Mouse (Mus musculus) T-helper 17 cell (primary cell): ENCODE measurements around the gene Rab26.

Source experiments
- in situ Hi-C, 2 experiments: fragments of 300-600 bp; cut with MboI, MseI; formaldehyde crosslinking; loops; 1 replicate in 1 of 2; 2 replicates in 1 of 2; pipeline ENCODE4 v1.15.1; 2025; ENCODE audit warnings: high pct_unique_total_duplicates in 2 of 2

The Rab26 gene

DNA sequence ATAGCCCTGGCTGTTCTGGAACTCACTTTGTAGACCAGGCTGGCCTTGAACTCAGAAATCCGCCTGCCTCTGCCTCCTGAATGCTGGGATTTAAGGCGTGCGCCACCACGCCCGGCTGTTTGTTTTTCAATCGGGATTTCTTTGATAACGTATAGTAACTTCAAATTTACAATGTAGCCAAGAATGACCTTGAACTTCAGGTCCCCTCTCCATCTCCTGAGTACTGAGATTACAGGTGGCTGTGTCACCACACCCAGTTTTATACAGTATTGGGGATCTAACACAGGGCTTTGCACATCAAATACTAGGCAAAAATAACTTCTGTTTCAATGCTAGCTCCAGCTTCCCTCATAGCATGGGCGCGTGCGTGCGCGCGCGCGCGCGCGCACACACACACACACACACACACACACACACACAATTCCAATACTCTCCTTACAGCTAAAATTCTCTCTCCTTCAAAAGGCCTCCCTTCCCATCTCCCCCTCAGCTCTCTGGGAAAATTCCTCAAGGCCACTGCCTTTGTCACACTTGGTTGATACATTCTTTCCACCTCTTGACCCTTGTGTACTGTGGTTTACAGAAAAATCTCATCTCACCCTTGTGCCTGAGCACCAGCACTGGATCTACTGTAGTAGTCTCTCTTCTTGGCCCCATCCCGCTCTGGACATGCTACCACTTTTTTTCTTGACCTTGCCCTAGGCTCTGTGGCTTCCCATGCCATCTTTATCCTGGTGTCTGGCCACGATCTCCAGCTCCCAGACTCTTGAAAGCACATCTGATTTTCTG lies 52.8 kb downstream of the Rab26 start:
- in situ Hi-C loops: loop anchor here in 1 of 2 experiments (5.0 kb wide), 1 partner anchor 41 kb away; no protein-coding TSS in a partner anchor

DNA sequence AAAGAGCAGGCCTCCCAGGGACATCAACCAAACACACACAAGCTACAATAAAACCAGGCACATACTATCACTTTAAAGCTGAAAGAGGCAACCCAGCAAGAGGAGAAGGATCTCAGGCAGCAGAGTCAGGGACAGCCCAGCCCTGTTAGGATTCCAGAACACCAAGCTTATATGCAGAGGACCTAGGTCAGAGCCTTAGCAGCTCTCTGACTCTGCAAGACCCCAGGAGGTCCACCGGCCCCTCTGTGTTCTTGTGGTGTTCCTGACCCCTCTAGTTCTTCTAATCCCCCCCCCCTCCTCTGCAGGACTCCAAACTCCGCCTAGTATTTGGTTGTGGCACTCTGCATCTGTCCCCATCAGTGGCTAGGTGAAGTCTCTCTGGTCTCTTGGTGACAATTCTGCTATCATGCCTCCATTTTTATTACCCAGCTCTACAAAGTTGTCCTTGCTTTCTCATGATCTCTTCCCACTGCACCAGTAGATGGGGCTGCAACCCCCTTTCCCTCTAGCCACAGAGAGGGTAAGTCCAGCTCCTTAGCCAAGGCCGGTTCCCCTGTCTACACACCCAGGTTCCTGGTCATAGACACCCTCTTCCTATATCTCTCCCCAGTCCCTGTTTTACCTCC lies 53.7 kb downstream of the Rab26 start:
- in situ Hi-C loops: loop anchor here in 1 of 2 experiments (5.0 kb wide), 1 partner anchor 42 kb away; no protein-coding TSS in a partner anchor

DNA sequence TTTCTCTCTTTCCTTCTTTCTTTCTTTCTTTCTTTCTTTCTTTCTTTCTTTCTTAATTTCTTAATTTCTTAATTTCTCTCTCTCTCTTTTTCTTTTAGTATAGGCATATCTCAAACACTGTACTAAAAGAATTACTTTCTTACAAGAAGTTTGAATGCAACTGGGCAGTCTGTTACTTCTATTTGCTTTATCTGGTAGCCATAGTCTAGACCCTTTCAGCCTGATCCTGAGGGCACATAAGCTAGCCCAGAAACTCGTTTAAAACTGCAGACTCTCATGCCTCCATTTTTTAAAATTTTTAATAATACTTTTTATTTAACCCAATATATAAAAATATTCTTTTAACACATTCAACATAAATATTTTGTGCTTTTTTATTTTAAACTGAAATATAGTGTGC lies 54.6 kb downstream of the Rab26 start:
- in situ Hi-C loops: no loop called here

DNA sequence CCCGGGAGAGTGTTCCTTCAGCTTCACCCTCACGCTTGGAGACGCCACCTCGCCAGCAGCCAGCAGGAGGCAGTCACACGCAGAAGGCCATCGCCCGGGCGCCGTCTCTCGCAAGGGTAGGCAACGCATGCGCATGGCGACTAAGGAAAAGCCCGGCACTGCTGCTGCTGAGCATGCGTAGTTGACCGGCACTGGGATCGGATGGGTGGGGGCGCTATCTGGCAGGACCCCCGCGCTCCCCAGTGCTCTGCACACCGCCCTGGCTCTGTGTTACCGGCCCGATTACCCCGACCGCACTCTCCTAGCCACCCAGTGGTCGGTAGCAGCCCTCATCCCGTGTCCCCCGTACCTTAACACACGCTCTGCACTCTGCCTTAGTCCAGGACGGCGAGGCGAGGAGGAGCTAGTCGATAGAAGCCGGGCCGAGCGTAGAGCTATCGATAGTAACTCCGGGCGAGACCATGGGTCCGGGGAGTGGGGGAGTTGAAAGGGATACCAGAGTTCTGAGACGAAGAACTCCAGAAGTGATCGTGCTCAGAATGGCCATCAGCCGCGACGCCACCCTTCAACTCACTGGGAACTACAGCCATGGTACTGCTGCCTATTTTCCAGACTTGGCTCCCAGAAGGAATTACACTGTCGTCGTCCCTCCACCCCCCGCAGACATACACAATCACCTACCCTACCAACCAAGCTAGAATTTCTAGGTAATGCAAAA lies 55.2 kb downstream of the Rab26 start, which contains the start of gene Mlst8:
Mlst8 (minus strand) TSS at position 416 of the 718 bp plus-strand sequence.
- in situ Hi-C loops: no loop called here

DNA sequence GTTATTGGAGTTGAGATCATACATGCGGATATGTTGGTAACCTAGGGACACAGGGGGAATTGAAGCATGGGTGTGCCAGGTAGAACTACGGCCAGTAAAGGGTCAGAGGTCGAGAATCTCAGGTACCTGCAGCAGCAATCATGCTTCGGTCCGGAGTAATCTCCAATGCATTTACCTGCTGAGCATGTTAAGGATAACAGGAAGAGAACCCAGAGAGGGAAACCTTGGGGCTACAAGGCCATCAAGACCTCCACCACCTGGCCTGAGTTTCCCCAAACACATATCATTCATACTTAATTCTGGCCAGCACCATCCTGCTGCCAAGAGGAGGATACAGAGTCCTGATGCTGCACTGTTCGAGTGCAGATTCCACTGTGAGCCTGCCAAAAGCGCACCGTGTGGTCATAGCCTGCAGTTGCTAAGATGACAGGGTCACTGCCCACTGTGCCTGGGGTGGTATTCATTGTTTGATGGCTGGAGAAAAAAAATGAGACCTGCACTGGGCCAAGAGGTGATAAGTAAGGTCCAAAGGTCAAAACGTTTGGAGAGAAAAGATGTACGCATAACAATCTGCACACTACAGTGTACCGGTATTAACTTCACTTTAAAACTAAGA lies 55.9 kb downstream of the Rab26 start:
- in situ Hi-C loops: no loop called here
